Mouse (Mus musculus): ENCODE measurements at regions not wholly inside any gene's neighbourhood (a gene's known extent, or its start where the extent isn't known, plus 50 kb on each side); places are given as distances from the start of the nearest gene placed in this dataset.

DNA sequence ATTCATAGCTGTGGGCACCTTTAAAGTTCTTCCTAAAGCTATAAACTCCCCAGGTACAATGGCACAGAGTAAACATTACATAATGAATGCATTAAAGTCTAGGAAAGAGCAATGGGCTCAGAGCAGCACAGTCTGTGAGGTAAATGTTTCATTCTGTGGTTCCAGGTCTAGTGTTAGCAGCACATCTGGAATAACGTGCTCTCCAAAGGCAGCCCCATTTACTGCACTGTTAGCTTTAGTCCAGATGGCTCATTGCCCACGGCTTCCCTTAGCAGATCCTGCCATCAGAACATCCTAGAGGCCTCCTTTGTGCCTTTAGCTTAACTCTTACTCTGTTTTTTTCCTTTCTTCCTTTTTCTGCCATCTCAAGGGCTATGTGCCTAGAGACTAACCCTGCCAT is 87.7 kb upstream of the Tspan7 start:
- TF ChIP-seq CTCF (IDR thresholded peaks at IDR 0.05; ENCODE audit: borderline replicate concordance, extremely low read depth, insufficient read depth, insufficient read length) (no peak), POLR2A (IDR thresholded peaks at IDR 0.05; ENCODE audit: borderline replicate concordance, extremely low read depth, insufficient read depth, insufficient read length, poor library complexity, severe bottlenecking) (no peak)
- no peak for DNase-seq (ENCODE audit: low read depth)

DNA sequence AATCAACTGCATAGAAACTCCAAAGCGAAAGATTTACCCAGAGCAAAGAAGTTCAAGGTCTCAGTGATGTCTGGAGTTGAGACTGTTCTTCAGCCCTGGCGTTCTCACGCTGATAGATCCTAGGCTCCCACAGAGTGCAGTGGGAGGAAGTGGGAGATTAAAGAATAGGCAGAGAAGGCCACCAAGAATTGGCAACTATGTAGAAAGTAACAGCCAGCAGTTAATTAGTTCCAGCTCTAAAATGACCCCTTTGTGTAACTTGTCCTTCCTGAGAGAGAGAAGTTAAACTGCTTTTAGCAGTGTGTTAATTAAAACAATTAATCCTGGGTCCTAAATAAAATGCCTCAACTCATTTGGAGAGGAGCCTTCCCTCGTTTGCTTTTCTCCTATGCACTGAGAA is 73.7 kb upstream of the Tspan7 start:
- TF ChIP-seq CTCF (IDR thresholded peaks at IDR 0.05; ENCODE audit: borderline replicate concordance, extremely low read depth, insufficient read depth, insufficient read length) = no peak
- TF ChIP-seq POLR2A (IDR thresholded peaks at IDR 0.05; ENCODE audit: borderline replicate concordance, extremely low read depth, insufficient read depth, insufficient read length, poor library complexity, severe bottlenecking) = no peak
- DNase-seq (ENCODE audit: low read depth) = peak; percentile 72

DNA sequence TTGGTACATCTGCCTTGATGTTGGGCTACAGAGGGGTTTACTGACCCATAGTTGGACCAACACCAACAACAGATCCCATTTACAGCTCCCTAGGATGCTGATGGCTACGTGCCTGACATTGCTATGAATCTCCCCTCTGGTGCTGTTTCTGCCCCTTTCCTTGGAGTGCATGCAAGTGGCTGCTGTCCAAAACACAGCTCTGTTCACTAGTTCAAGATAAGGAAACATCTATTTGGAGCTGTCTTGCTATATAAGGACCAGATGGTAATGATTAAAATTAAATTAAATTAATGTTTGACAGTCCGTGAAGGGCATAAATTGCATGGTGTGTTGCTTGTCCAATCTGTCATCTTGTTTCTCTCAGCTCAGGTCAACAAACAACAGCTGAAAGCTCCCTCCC is 62.5 kb upstream of the Tspan7 start:
- TF ChIP-seq POLR2A (IDR thresholded peaks at IDR 0.05; ENCODE audit: borderline replicate concordance, extremely low read depth, insufficient read depth, insufficient read length, poor library complexity, severe bottlenecking) (no peak), CTCF (IDR thresholded peaks at IDR 0.05; ENCODE audit: borderline replicate concordance, extremely low read depth, insufficient read depth, insufficient read length) (no peak)

More for the DNA sequence above, 62.5 kb upstream of the Tspan7 start:
- DNase-seq (ENCODE audit: low read depth) = peak; percentile 81

All from brain, embryonic 14.5 days (tissue).